Mouse (Mus musculus) bone marrow macrophage, adult 2 months (primary cell): ENCODE measurements around the gene Dync2h1.

Experiments used
- CTCF ChIP-seq: IDR thresholded peaks from 2 replicates; pipeline ENCODE4 v1.5.1; 2012; ENCODE audit warnings: low read depth, mild to moderate bottlenecking, low read length, moderate library complexity
- POLR2A ChIP-seq: IDR thresholded peaks from 2 replicates; pipeline ENCODE4 v1.6.1; 2012; ENCODE audit warnings: mild to moderate bottlenecking, low read depth, low read length, borderline replicate concordance

DNA sequence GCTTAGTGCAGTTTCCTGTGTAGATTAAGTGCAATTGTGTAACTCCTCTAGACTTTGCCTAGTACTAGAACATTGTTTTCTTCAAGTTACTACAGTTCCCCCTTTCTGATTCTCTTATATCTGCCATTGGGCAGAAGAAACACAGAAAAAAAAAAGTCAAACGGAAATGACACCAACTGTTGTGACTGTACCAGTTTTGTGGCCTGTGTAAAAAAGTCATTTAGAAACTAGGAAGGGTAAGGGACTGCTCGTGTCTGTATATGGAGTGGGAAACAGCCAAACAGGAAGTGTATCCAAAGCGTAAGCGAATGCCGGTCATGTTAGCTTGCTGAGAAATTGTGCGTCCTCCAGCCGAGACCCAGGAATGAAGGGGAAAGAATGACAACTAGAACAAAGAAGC is 37.2 kb upstream of the Dync2h1 start:
- no peak for TF ChIP-seq CTCF
- no peak for TF ChIP-seq POLR2A
